Mouse (Mus musculus) forebrain, embryonic 16.5 days (tissue): ENCODE data around the gene Gemin2. TPM values are rescaled to one million over a fixed set of nuclear protein-coding genes. Genes with fewer than 3 reads are reported as not detected.
"Not testable (repeated sequence)": the region's sequence is repeated elsewhere in the genome, so short reads cannot be mapped to it uniquely, and the experiment has no call there.

Experiments
- ATAC-seq: fragments of 200-750 bp; cut with Nextera tagmentation; 2 replicates; pipeline ENCODE4 v1.8.0; 2017; ENCODE audit warnings: mild to moderate bottlenecking, moderate library complexity
- H3K27ac ChIP-seq: fragments of 300-500 bp; sonication (generic); 2 replicates; pipeline ENCODE4 v1.5.1; 2014; ENCODE audit warnings: low read length, control low read depth
- H3K27me3 ChIP-seq: fragments of 300-500 bp; sonication (generic); replicated peaks from 2 replicates; pipeline ENCODE4 v1.6.1; 2014; ENCODE audit warnings: low read length; ENCODE audit not compliant: control insufficient read depth, insufficient read depth
- H3K36me3 ChIP-seq: fragments of 300-500 bp; sonication (generic); 2 replicates; pipeline ENCODE4 v1.6.1; 2014; ENCODE audit not compliant: control insufficient read depth, insufficient read depth
- H3K4me1 ChIP-seq: fragments of 300-500 bp; sonication (generic); replicated peaks from 2 replicates; pipeline ENCODE4 v1.6.1; 2014; ENCODE audit warnings: low read length; ENCODE audit not compliant: control insufficient read depth, insufficient read depth
- H3K4me2 ChIP-seq: fragments of 300-500 bp; sonication (generic); 2 replicates; pipeline ENCODE4 v1.6.1; 2014; ENCODE audit warnings: mild to moderate bottlenecking, low read length, control low read depth
- H3K4me3 ChIP-seq: fragments of 300-500 bp; sonication (generic); replicated peaks from 2 replicates; pipeline ENCODE4 v1.5.1; 2014; ENCODE audit warnings: mild to moderate bottlenecking, low read length, control low read depth
- H3K9ac ChIP-seq: fragments of 300-500 bp; sonication (generic); replicated peaks from 2 replicates; pipeline ENCODE4 v1.6.1; 2014; ENCODE audit warnings: low read depth, low read length, control low read depth
- H3K9me3 ChIP-seq: fragments of 300-500 bp; sonication (generic); 2 replicates; pipeline ENCODE4 v1.6.1; 2016; ENCODE audit warnings: low read length; ENCODE audit not compliant: control insufficient read depth
- WGBS: fragments of 180-500 bp; shearing (Covaris S2); extraction: QIAGEN DNeasy Blood & Tissue Kit; methylation state at CpG from one replicate; pipeline ENCODE4 v1.1.7; 2014; 5-methylcytosine and 5-hydroxymethylcytosine counted together
- polyA plus RNA-seq: library from polyadenylated mRNA; unstranded; fragments of >200 nt; fragmentation: Nextera tagmentation; extraction: Ambion mirVana; gene quantifications from 2 replicates; pipeline ENCODE4 v1.2.1, GENCODE M21; 2015

Gene Gemin2
- polyA plus RNA-seq, 1 experiment from 2014 or later, result 14.7 TPM

DNA sequence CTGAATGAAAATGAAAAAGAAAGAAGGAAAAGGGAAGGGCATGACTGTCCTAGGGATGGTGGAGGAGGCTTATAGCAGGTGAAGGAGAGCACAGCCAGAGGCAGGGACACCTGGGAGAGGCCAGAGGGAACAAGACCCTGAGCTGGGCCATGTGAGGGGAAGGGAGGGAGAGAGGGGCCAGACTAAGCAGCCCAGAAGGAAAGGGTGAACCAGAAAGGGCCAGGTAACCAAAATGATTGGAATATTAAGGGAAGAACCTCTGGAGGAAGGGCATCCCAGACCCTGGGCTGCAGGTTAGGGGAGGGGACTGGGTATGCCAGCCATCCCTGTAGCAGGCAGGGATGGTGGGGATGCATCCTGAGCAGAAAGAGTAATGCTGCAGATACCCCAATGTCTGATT is 40.8 kb downstream of the Gemin2 start:
- no peaks in the 10 kb centered on the region for H3K27me3 ChIP-seq
- peaks cover 2% of the 10 kb centered on the region; the same call in 1 of the 2 replicates for H3K36me3 ChIP-seq
- H3K9ac ChIP-seq, result no peak overlapping the region
- no peaks in the 10 kb centered on the region for H3K9me3 ChIP-seq
- peaks cover 6% of the 10 kb centered on the region for H3K4me1 ChIP-seq
- no peak overlapping the region for H3K4me2 ChIP-seq
- H3K4me3 ChIP-seq, result no peak overlapping the region
- ATAC-seq, result no peak
- no peak overlapping the region for H3K27ac ChIP-seq

- no peak for ATAC-seq
- WGBS, result 84% methylated on average over 4 of the region's 4 CpGs
- Histone ChIP-seq H3K27ac (no peak overlapping the region), H3K9ac (no peak overlapping the region), H3K4me2 (no peak overlapping the region), H3K36me3 (peaks cover 2% of the 10 kb centered on the region; the same call in 1 of the 2 replicates), H3K9me3 (no peaks in the 10 kb centered on the region), H3K4me1 (peaks cover 18% of the 10 kb centered on the region), H3K4me3 (no peak overlapping the region), H3K27me3 (no peaks in the 10 kb centered on the region)
Measured at GRCm38 (mm10) chr12:59055196-59055850, 42.1 kb downstream of the Gemin2 start.

DNA sequence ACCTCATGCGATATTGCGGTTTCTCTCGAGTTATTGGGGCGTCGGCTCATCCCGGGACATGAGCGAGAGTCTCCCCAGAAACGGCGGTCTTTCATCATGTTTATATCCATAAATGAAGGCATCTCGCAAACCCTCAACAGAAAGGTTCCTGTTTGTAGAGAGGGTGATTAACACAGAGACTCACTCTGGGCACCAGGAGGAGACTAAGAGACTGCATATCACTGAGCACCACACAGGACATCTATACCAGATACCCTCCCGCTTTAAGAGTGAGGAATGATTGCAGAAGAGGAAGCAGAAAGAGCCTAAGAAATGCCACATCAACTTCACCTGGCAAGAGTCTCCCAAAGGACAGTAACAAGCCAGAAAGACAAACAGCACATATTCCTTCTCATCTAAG is 43.0 kb downstream of the Gemin2 start:
- Histone ChIP-seq H3K27me3 (no peaks in the 10 kb centered on the region), H3K4me1 (peaks cover 21% of the 10 kb centered on the region), H3K27ac (no peak overlapping the region), H3K4me2 (no peak overlapping the region), H3K36me3 (peaks cover 2% of the 10 kb centered on the region; the same call in 1 of the 2 replicates), H3K9me3 (no peaks in the 10 kb centered on the region), H3K4me3 (no peak overlapping the region), H3K9ac (no peak overlapping the region)
- ATAC-seq, result no peak
- 97% methylated on average over 11 of the region's 11 CpGs for WGBS

DNA sequence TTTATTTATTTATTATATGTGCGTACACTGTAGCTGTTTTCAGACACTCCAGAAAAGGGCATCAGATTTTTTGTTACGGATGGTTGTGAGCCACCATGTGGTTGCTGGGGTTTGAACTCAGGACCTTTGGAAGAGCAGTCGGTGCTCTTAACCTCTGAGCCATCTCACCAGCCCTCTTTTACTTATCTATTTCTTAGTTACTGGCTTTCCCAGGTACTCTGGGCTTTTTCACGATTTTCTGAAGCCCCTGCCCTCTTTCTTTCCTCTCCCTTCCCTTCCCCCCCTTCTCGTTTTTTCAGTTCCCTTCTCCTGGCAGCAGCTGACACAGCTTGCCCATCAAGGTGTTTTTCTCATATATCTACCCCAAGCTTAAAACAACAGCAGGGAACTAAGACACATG is 45.0 kb downstream of the Gemin2 start:
- not testable (repeated sequence) for H3K9ac ChIP-seq, H3K9me3 ChIP-seq, H3K27me3 ChIP-seq, H3K27ac ChIP-seq, ATAC-seq, H3K36me3 ChIP-seq, H3K4me3 ChIP-seq, H3K4me2 ChIP-seq
- H3K4me1 ChIP-seq, result peaks cover 23% of the 10 kb centered on the region
- 91% methylated on average over 5 of the region's 5 CpGs for WGBS

- H3K9me3 ChIP-seq, result no peaks in the 10 kb centered on the region
- peaks cover 23% of the 10 kb centered on the region for H3K4me1 ChIP-seq
- H3K27ac ChIP-seq, result peak overlapping the region; percentile 95
- no peak for ATAC-seq
- H3K4me3 ChIP-seq, result peak overlapping the region; percentile 87
- 49% methylated on average over 4 of the region's 4 CpGs for WGBS
- H3K27me3 ChIP-seq, result no peaks in the 10 kb centered on the region
- peak overlapping the region; percentile 79 for H3K4me2 ChIP-seq
- H3K9ac ChIP-seq, result peak overlapping the region; percentile 94
- H3K36me3 ChIP-seq, result peaks cover 2% of the 10 kb centered on the region; the same call in 1 of the 2 replicates
Measured at GRCm38 (mm10) chr12:59060322-59060721, 47.1 kb downstream of the Gemin2 start.

- no peaks in the 10 kb centered on the region for H3K9me3 ChIP-seq
- H3K36me3 ChIP-seq, result peaks cover 2% of the 10 kb centered on the region; the same call in 1 of the 2 replicates
- peak within 1 kb of the TSS; percentile 95 for H3K27ac ChIP-seq
- peaks cover 25% of the 10 kb centered on the region for H3K4me1 ChIP-seq
- ATAC-seq, result peak; percentile 98
- peak within 1 kb of the TSS; percentile 87 for H3K4me3 ChIP-seq
- peak within 1 kb of the TSS; percentile 79 for H3K4me2 ChIP-seq
- H3K9ac ChIP-seq, result peak within 1 kb of the TSS; percentile 94
- H3K27me3 ChIP-seq, result no peaks in the 10 kb centered on the region
- WGBS, result 2% methylated on average over 49 of the region's 49 CpGs
Measured at GRCm38 (mm10) chr12:59060993-59061595, 47.9 kb downstream of the Gemin2 start, which contains the start of gene Trappc6b. Trappc6b (minus strand) TSS chr12:59061472.

DNA sequence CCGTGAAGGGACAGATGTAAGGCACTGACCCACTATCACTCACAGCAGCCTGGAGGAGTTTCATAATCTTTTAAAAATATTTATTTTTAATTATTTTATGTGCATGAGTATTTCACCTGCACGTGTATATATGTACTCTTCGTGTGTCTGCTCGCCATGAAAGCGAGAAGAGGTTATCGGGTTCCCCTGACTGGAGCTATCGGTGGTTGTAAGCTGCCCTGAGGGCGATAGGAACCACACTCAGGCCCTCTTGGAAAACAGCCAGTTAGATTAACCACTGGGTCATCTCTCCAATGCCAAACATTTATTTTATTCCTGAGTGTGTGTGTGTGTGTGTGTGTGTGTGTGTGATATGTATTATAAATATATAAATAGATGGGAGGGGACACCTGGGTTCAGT is 51.6 kb downstream of the Gemin2 start:
- H3K9me3 ChIP-seq, result no peaks in the 10 kb centered on the region
- WGBS, result 83% methylated on average over 8 of the region's 8 CpGs
- H3K9ac ChIP-seq, result no peak overlapping the region
- no peaks in the 10 kb centered on the region for H3K27me3 ChIP-seq
- H3K4me3 ChIP-seq, result no peak overlapping the region
- H3K36me3 ChIP-seq, result peaks cover 12% of the 10 kb centered on the region
- no peak overlapping the region for H3K4me2 ChIP-seq
- H3K4me1 ChIP-seq, result peaks cover 19% of the 10 kb centered on the region
- ATAC-seq, result no peak
- H3K27ac ChIP-seq, result no peak overlapping the region

GRCm38 (mm10) chr12:59065776-59066175 is 52.6 kb downstream of the Gemin2 start:
- peaks cover 16% of the 10 kb centered on the region for H3K36me3 ChIP-seq
- no peaks in the 10 kb centered on the region for H3K27me3 ChIP-seq
- H3K4me1 ChIP-seq, result peaks cover 12% of the 10 kb centered on the region
- H3K27ac ChIP-seq, result peak overlapping the region; percentile 88; the same call in 1 of the 2 replicates
- WGBS, result 77% methylated on average over 3 of the region's 3 CpGs
- peak overlapping the region; percentile 79 for H3K4me2 ChIP-seq
- H3K9me3 ChIP-seq, result no peaks in the 10 kb centered on the region
- no peak overlapping the region; the same call in 1 of the 2 replicates for H3K9ac ChIP-seq
- peak overlapping the region; percentile 99 for H3K4me3 ChIP-seq
- ATAC-seq, result no peak

DNA sequence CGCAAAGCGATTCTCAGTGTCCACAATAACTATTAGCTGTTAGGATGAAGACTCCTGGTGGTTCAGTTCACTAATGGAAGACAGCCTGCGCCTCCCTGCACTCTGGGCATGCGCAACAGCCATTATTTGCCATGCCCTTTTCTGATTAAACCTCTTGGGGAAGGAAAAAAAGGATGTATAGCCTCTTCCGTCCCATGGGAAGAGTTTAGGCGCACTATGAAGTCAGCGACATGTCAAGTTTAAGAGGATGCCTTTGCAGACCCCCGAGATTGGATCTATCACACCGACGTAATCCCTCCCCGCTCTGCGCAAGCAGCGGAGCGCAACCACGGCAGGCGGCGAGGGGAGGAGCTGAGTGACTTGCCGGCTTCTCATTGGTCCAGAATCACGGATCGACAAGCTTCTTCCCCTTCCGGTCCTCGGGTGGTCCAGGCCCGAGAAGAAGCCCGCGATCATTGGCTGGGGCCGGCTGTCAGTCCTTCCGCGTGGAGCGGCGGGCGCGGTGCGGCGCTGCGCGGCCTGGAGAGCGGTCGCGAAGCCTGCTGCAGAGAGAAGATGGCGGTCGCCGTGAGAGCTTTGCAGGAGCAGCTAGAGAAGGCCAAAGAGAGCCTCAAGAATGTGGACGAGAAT is 53.4 kb downstream of the Gemin2 start, which contains the start of gene Pnn:
Pnn (plus strand) TSS at position 437 of the 630 bp plus-strand sequence.
- Histone ChIP-seq H3K9me3 (no peaks in the 10 kb centered on the region), H3K4me1 (peaks cover 10% of the 10 kb centered on the region), H3K27ac (peak within 1 kb of the TSS; percentile 88), H3K4me2 (peak within 1 kb of the TSS; percentile 93), H3K27me3 (no peaks in the 10 kb centered on the region), H3K4me3 (peak within 1 kb of the TSS; percentile 99), H3K36me3 (peaks cover 23% of the 10 kb centered on the region), H3K9ac (peak within 1 kb of the TSS; percentile 99)
- peak; percentile 100 for ATAC-seq
- under 1% methylated on average over 43 of the region's 43 CpGs for WGBS
